Comparison of ENCODE assay signal across 24 mouse cellular contexts in genomic region chr8:79612298-79612697, GRCm38 (mm10). TPM values are rescaled to one million over a fixed set of nuclear protein-coding genes. Genes with fewer than 3 reads are reported as not detected.
A peak's percentile ranks its signal among the peaks of the same experiment; 100 is the strongest.
DNase-seq lines count a peak whose midpoint lies in the region; ATAC-seq and TF ChIP-seq lines count a peak whose summit lies in the region.
"Had no signal": no experiment of that assay in that cellular context is flagged by ENCODE, and none has a peak within 500 bp of the region (broad histone marks: within the 10 kb centered on the region; RNA-seq: fewer than 3 reads in every experiment).

No protein-coding gene starts in this region.

- TF ChIP-seq POLR2A in heart, adult 2 months (IDR thresholded peaks at IDR 0.05; ENCODE audit: insufficient read depth, low read depth, low read length), result no peak

- no peak for DNase-seq in forebrain, postnatal 0 days
- no peak for DNase-seq in forebrain, embryonic 11.5 days (ENCODE audit: low spot score)
- DNase-seq in heart, adult 2 months, result no peak
- DNase-seq in left cerebral cortex, adult 9 months (ENCODE audit: low spot score in 2 of 2), result peak; percentile 6 to 38
- DNase-seq in left cerebral cortex, postnatal 10 days (ENCODE audit: extremely low spot score in 1 of 2, low spot score in 2 of 2), result no peak
- DNase-seq in stomach, postnatal 0 days (ENCODE audit: low spot score), result no peak
- DNase-seq: adrenal gland, postnatal 10 days; cerebellum, adult 11 months; cerebellum, postnatal 25 days; embryo, embryonic 11 days; kidney, adult 2 months; kidney, postnatal 10 days; lung, adult 18-20 months had no signal

- H3K9me3 ChIP-seq in forebrain, postnatal 0 days (ENCODE audit: low read length), result no peaks in the 10 kb centered on the region
- H3K9me3 ChIP-seq in forebrain, embryonic 11.5 days (ENCODE audit: control insufficient read depth, low read length), result no peaks in the 10 kb centered on the region
- H3K9me3 ChIP-seq in heart, embryonic 12.5 days (replicated peaks), result no peaks in the 10 kb centered on the region
- no peaks in the 10 kb centered on the region for H3K9me3 ChIP-seq in stomach, embryonic 16.5 days (replicated peaks; ENCODE audit: control insufficient read depth, low read length)
- no peaks in the 10 kb centered on the region for H3K9me3 ChIP-seq in stomach, postnatal 0 days (ENCODE audit: control insufficient read depth, low read length)
- H3K9me3 ChIP-seq: forebrain, embryonic 10.5 days; G1E; hindbrain, embryonic 13.5 days; midbrain, embryonic 10.5 days; neural tube, embryonic 12.5 days had no signal

- no peaks in the 10 kb centered on the region for H3K36me3 ChIP-seq in forebrain, postnatal 0 days (ENCODE audit: insufficient read depth)
- no peaks in the 10 kb centered on the region for H3K36me3 ChIP-seq in forebrain, embryonic 11.5 days (ENCODE audit: control insufficient read depth, insufficient read depth, low read length)
- no peaks in the 10 kb centered on the region for H3K36me3 ChIP-seq in heart, embryonic 12.5 days
- H3K36me3 ChIP-seq in heart, adult 2 months (ENCODE audit: control insufficient read depth, insufficient read depth, low read length), result no peaks in the 10 kb centered on the region
- no peaks in the 10 kb centered on the region for H3K36me3 ChIP-seq in stomach, embryonic 16.5 days (ENCODE audit: control insufficient read depth, insufficient read depth, low read length)
- no peaks in the 10 kb centered on the region for H3K36me3 ChIP-seq in stomach, postnatal 0 days (ENCODE audit: control insufficient read depth, insufficient read depth, low read length)
- H3K36me3 ChIP-seq: forebrain, embryonic 10.5 days; G1E; hindbrain, embryonic 13.5 days; midbrain, embryonic 10.5 days; neural tube, embryonic 12.5 days had no signal

- H3K4me2 ChIP-seq in forebrain, postnatal 0 days (ENCODE audit: low read depth), result no peak overlapping the region
- H3K4me2 ChIP-seq in forebrain, embryonic 11.5 days (ENCODE audit: low read depth, low read length, severe bottlenecking), result no peak overlapping the region
- H3K4me2 ChIP-seq in heart, embryonic 12.5 days, result no peak overlapping the region
- H3K4me2 ChIP-seq in stomach, embryonic 16.5 days (ENCODE audit: low read depth, low read length), result no peak overlapping the region
- no peak overlapping the region for H3K4me2 ChIP-seq in stomach, postnatal 0 days (replicated peaks; ENCODE audit: low read depth)
- H3K4me2 ChIP-seq: hindbrain, embryonic 13.5 days; liver, embryonic 11.5 days; neural tube, embryonic 12.5 days had no signal

- H3K9ac ChIP-seq in forebrain, postnatal 0 days, result no peak overlapping the region
- no peak overlapping the region for H3K9ac ChIP-seq in forebrain, embryonic 11.5 days (ENCODE audit: low read length)
- H3K9ac ChIP-seq in heart, embryonic 12.5 days, result no peak overlapping the region
- no peak overlapping the region for H3K9ac ChIP-seq in heart, adult 2 months (ENCODE audit: low read depth, low read length)
- H3K9ac ChIP-seq in stomach, embryonic 16.5 days (ENCODE audit: low read length), result no peak overlapping the region
- no peak overlapping the region for H3K9ac ChIP-seq in stomach, postnatal 0 days (ENCODE audit: low read length)
- H3K9ac ChIP-seq: hindbrain, embryonic 13.5 days; neural tube, embryonic 12.5 days had no signal

- H3K27ac ChIP-seq in forebrain, postnatal 0 days (ENCODE audit: low read depth, low read length), result no peak overlapping the region
- H3K27ac ChIP-seq in forebrain, embryonic 11.5 days (ENCODE audit: low read depth, low read length), result no peak overlapping the region
- H3K27ac ChIP-seq in heart, embryonic 12.5 days (ENCODE audit: poor library complexity, severe bottlenecking), result peak overlapping the region; percentile 81
- no peak overlapping the region for H3K27ac ChIP-seq in heart, adult 2 months
- H3K27ac ChIP-seq in stomach, embryonic 16.5 days (ENCODE audit: low read length), result peak overlapping the region; percentile 40; the same call in 1 of the 2 replicates
- no peak overlapping the region for H3K27ac ChIP-seq in stomach, postnatal 0 days (replicated peaks)
- H3K27ac ChIP-seq: forebrain, embryonic 10.5 days; hindbrain, embryonic 13.5 days; midbrain, embryonic 10.5 days; neural tube, embryonic 12.5 days had no signal

- 53% methylated on average over 6 of the region's 6 CpGs for WGBS in forebrain, postnatal 0 days
- WGBS in forebrain, embryonic 11.5 days, result 76% methylated on average over 6 of the region's 6 CpGs
- 73% methylated on average over 6 of the region's 6 CpGs for WGBS in heart, embryonic 12.5 days
- WGBS in heart, adult 2 months, result 60% methylated on average over 6 of the region's 6 CpGs
- 73% methylated on average over 6 of the region's 6 CpGs for WGBS in stomach, embryonic 16.5 days
- WGBS in stomach, postnatal 0 days, result 67% methylated on average over 6 of the region's 6 CpGs

- TF ChIP-seq EP300 in heart, adult 2 months (IDR thresholded peaks at IDR 0.05; ENCODE audit: insufficient read depth, low read depth, low read length), result no peak
- TF ChIP-seq EP300 in stomach, postnatal 0 days (optimal IDR thresholded peaks at IDR 0.05), result no peak

- no peaks in the 10 kb centered on the region for H3K27me3 ChIP-seq in forebrain, postnatal 0 days (ENCODE audit: insufficient read depth, low read length)
- H3K27me3 ChIP-seq in forebrain, embryonic 11.5 days (ENCODE audit: control insufficient read depth, insufficient read depth, low read length), result no peaks in the 10 kb centered on the region
- no peaks in the 10 kb centered on the region for H3K27me3 ChIP-seq in heart, embryonic 12.5 days (replicated peaks)
- H3K27me3 ChIP-seq in heart, adult 2 months (ENCODE audit: control insufficient read depth, insufficient read depth, low read length), result no peaks in the 10 kb centered on the region
- no peaks in the 10 kb centered on the region for H3K27me3 ChIP-seq in stomach, embryonic 16.5 days (ENCODE audit: control insufficient read depth, insufficient read depth, low read length)
- H3K27me3 ChIP-seq in stomach, postnatal 0 days (ENCODE audit: control insufficient read depth, insufficient read depth, low read length), result no peaks in the 10 kb centered on the region
- H3K27me3 ChIP-seq: hindbrain, embryonic 13.5 days; neural tube, embryonic 12.5 days had no signal

- ATAC-seq in forebrain, postnatal 0 days, result peak; percentile 63; the same call in 1 of the 2 replicates
- no peak for ATAC-seq in forebrain, embryonic 11.5 days (replicated peaks; ENCODE audit: low FRiP score)
- ATAC-seq in heart, embryonic 12.5 days (ENCODE audit: insufficient number of reproducible peaks, low FRiP score), result no peak
- ATAC-seq in stomach, embryonic 16.5 days (ENCODE audit: insufficient read depth, low FRiP score), result no peak
- ATAC-seq in stomach, postnatal 0 days (ENCODE audit: low FRiP score, low TSS enrichment), result no peak
- ATAC-seq: activated CD4-positive, CD25-positive, alpha-beta regulatory T cell, adult 4 months; CD4-positive, CD25-positive, alpha-beta regulatory T cell, adult 4 months; inflammation-experienced regulatory T-cells, adult 6 months had no signal

- no peaks in the 10 kb centered on the region for H3K79me2 ChIP-seq in heart, adult 2 months (replicated peaks; ENCODE audit: control insufficient read depth, insufficient read depth, low read length)

- no peak overlapping the region for H3K4me3 ChIP-seq in forebrain, postnatal 0 days (ENCODE audit: low read depth, low read length)
- no peak overlapping the region for H3K4me3 ChIP-seq in forebrain, embryonic 11.5 days (ENCODE audit: low read depth, low read length)
- no peak overlapping the region for H3K4me3 ChIP-seq in heart, embryonic 12.5 days
- H3K4me3 ChIP-seq in heart, adult 2 months, result no peak overlapping the region
- H3K4me3 ChIP-seq in stomach, embryonic 16.5 days (replicated peaks; ENCODE audit: low read length), result no peak overlapping the region
- no peak overlapping the region for H3K4me3 ChIP-seq in stomach, postnatal 0 days (ENCODE audit: low read depth, low read length)
- H3K4me3 ChIP-seq: forebrain, embryonic 10.5 days; hindbrain, embryonic 13.5 days; midbrain, embryonic 10.5 days; neural tube, embryonic 12.5 days had no signal

- intact Hi-C loops in heart, adult 2 months (cut with DNase I), result no loop called here
- intact Hi-C loops in left cerebral cortex, postnatal 10 days (cut with DNase I), result no loop called here

- TF ChIP-seq CTCF in forebrain, postnatal 0 days (IDR thresholded peaks at IDR 0.05; ENCODE audit: low read depth), result no peak
- no peak for TF ChIP-seq CTCF in heart, adult 2 months (IDR thresholded peaks at IDR 0.05)
- TF ChIP-seq CTCF in stomach, postnatal 0 days (IDR thresholded peaks at IDR 0.05; ENCODE audit: low read depth), result no peak

- H3K4me1 ChIP-seq in forebrain, postnatal 0 days (ENCODE audit: insufficient read depth), result no peaks in the 10 kb centered on the region
- no peaks in the 10 kb centered on the region for H3K4me1 ChIP-seq in forebrain, embryonic 11.5 days (replicated peaks; ENCODE audit: control insufficient read depth, insufficient read depth, low read length)
- peaks cover 28% of the 10 kb centered on the region for H3K4me1 ChIP-seq in heart, embryonic 12.5 days (replicated peaks)
- peaks cover 2% of the 10 kb centered on the region for H3K4me1 ChIP-seq in heart, adult 2 months (ENCODE audit: control insufficient read depth, insufficient read depth, low read length)
- H3K4me1 ChIP-seq in stomach, embryonic 16.5 days (ENCODE audit: control insufficient read depth, insufficient read depth, low read length), result no peaks in the 10 kb centered on the region
- no peaks in the 10 kb centered on the region for H3K4me1 ChIP-seq in stomach, postnatal 0 days (replicated peaks; ENCODE audit: control insufficient read depth, insufficient read depth)
- H3K4me1 ChIP-seq: hindbrain, embryonic 13.5 days; neural tube, embryonic 12.5 days had no signal

RNA-seq across cellular contexts. Expression of gene Otud4, which starts 27.1 kb away (rescaled TPM):
- total RNA-seq in forebrain, postnatal 0 days (2014; rRNA removed), result 30.4 and 37.6 TPM in 2 replicates
- 4.5 and 6.3 TPM in 2 replicates for polyA plus RNA-seq in forebrain, postnatal 0 days (2015; fragmentation: Nextera tagmentation; extraction: Ambion mirVana)
- polyA plus RNA-seq in forebrain, embryonic 11.5 days (2014; fragmentation: Nextera tagmentation; extraction: Ambion mirVana), result 28.5 and 29.7 TPM in 2 replicates
- polyA plus RNA-seq in heart, embryonic 12.5 days (2016; fragmentation: Nextera tagmentation; extraction: Ambion mirVana), result 29.2 and 30.0 TPM in 2 replicates
- 10 to 100 TPM; 43.9 to 49.0 TPM for total RNA-seq in heart, adult 2 months (2021)
- 19.1 and 27.5 TPM in 2 replicates for polyA plus RNA-seq in heart, adult 2 months (2012; rRNA removed)
- 10 to 100 TPM; 44.9 to 45.8 TPM for total RNA-seq in left cerebral cortex, postnatal 10 days (2021)
- polyA plus RNA-seq in stomach, embryonic 16.5 days (2015; fragmentation: Nextera tagmentation; extraction: Ambion mirVana), result 11.5 and 12.3 TPM in 2 replicates
- 5.4 and 5.6 TPM in 2 replicates for polyA plus RNA-seq in stomach, postnatal 0 days (2015; fragmentation: Nextera tagmentation; extraction: Ambion mirVana)

Comparison
In these comparisons a context has a peak if more than half of its experiments do, and no peak if none do; other contexts are left out.
1. DNase-seq: peak in left cerebral cortex, adult 9 months (2 of 2); none in forebrain, postnatal 0 days (single experiment), forebrain, embryonic 11.5 days (single experiment), heart, adult 2 months (0 of 2), left cerebral cortex, postnatal 10 days (0 of 2) and stomach, postnatal 0 days (single experiment).
2. H3K27ac ChIP-seq: peak in heart, embryonic 12.5 days (single experiment) and stomach, embryonic 16.5 days (single experiment); none in forebrain, postnatal 0 days (single experiment), forebrain, embryonic 11.5 days (single experiment), heart, adult 2 months (single experiment) and stomach, postnatal 0 days (single experiment).